Mouse (Mus musculus): Measurements from ENCODE around the gene Smim20. TPM values are rescaled to one million over a fixed set of nuclear protein-coding genes. Genes with fewer than 3 reads are reported as not detected.

Gene Smim20
- total and polyA plus RNA-seq, 2 experiments from 2014 or later = 35.7 to 76.0 TPM

GRCm38 (mm10) chr5:53243933-53244332 is 22.9 kb upstream of the Smim20 start:
- Histone ChIP-seq H3K36me3 (ENCODE audit: insufficient read depth, low read length) (no peaks in the 10 kb centered on the region), H3K4me1 (ENCODE audit: insufficient read depth, low read length) (no peaks in the 10 kb centered on the region), H3K9ac (replicated peaks; ENCODE audit: low read length, poor library complexity, severe bottlenecking) (no peak overlapping the region), H3K9me3 (ENCODE audit: low read length) (no peaks in the 10 kb centered on the region), H3K4me3 (ENCODE audit: low read depth, low read length) (no peak overlapping the region), H3K27me3 (ENCODE audit: insufficient read depth, low read length) (no peaks in the 10 kb centered on the region), H3K4me2 (ENCODE audit: low read depth, low read length, poor library complexity, severe bottlenecking) (no peak overlapping the region), H3K27ac (ENCODE audit: low read depth, low read length) (no peak overlapping the region)
- DNase-seq (ENCODE audit: low spot score) = peak; percentile 45
- WGBS = 76% methylated on average over 10 of the region's 10 CpGs
- no peak for TF ChIP-seq CTCF (IDR thresholded peaks at IDR 0.05)
- no peak for ATAC-seq (ENCODE audit: low FRiP score)

- no peaks in the 10 kb centered on the region for H3K9me3 ChIP-seq (ENCODE audit: low read length)
- ATAC-seq (ENCODE audit: low FRiP score) (no peak), DNase-seq (ENCODE audit: low spot score) (no peak)
- TF ChIP-seq CTCF (IDR thresholded peaks at IDR 0.05) = no peak
- no peak overlapping the region for H3K4me3 ChIP-seq (ENCODE audit: low read depth, low read length)
- no peak overlapping the region for H3K4me2 ChIP-seq (ENCODE audit: low read depth, low read length, poor library complexity, severe bottlenecking)
- 29% methylated on average over 11 of the region's 11 CpGs for WGBS
- H3K27me3 ChIP-seq (ENCODE audit: insufficient read depth, low read length) = no peaks in the 10 kb centered on the region
- H3K36me3 ChIP-seq (ENCODE audit: insufficient read depth, low read length) = no peaks in the 10 kb centered on the region
- H3K4me1 ChIP-seq (ENCODE audit: insufficient read depth, low read length) = no peaks in the 10 kb centered on the region; the same call in 1 of the 2 replicates
- H3K9ac ChIP-seq (replicated peaks; ENCODE audit: low read length, poor library complexity, severe bottlenecking) = no peak overlapping the region
- H3K27ac ChIP-seq (ENCODE audit: low read depth, low read length) = no peak overlapping the region
Measured at GRCm38 (mm10) chr5:53248499-53248898, 18.4 kb upstream of the Smim20 start.

GRCm38 (mm10) chr5:53249431-53250061 is 17.3 kb upstream of the Smim20 start:
- 65% methylated on average over 4 of the region's 4 CpGs for WGBS
- no peak overlapping the region for H3K9ac ChIP-seq (replicated peaks; ENCODE audit: low read length, poor library complexity, severe bottlenecking)
- no peak overlapping the region for H3K27ac ChIP-seq (ENCODE audit: low read depth, low read length)
- no peak overlapping the region for H3K4me2 ChIP-seq (ENCODE audit: low read depth, low read length, poor library complexity, severe bottlenecking)
- TF ChIP-seq CTCF (IDR thresholded peaks at IDR 0.05) = no peak
- no peak overlapping the region for H3K4me3 ChIP-seq (ENCODE audit: low read depth, low read length)
- ATAC-seq (ENCODE audit: low FRiP score) = peak; percentile 55
- no peaks in the 10 kb centered on the region; the same call in 1 of the 2 replicates for H3K4me1 ChIP-seq (ENCODE audit: insufficient read depth, low read length)
- no peaks in the 10 kb centered on the region for H3K36me3 ChIP-seq (ENCODE audit: insufficient read depth, low read length)
- H3K27me3 ChIP-seq (ENCODE audit: insufficient read depth, low read length) = no peaks in the 10 kb centered on the region
- H3K9me3 ChIP-seq (ENCODE audit: low read length) = no peaks in the 10 kb centered on the region
- peak; percentile 64 for DNase-seq (ENCODE audit: low spot score)

GRCm38 (mm10) chr5:53254154-53254553 is 12.7 kb upstream of the Smim20 start:
- Histone ChIP-seq H3K9me3 (ENCODE audit: low read length) (no peaks in the 10 kb centered on the region), H3K36me3 (ENCODE audit: insufficient read depth, low read length) (no peaks in the 10 kb centered on the region), H3K4me2 (ENCODE audit: low read depth, low read length, poor library complexity, severe bottlenecking) (no peak overlapping the region), H3K9ac (replicated peaks; ENCODE audit: low read length, poor library complexity, severe bottlenecking) (no peak overlapping the region), H3K27ac (ENCODE audit: low read depth, low read length) (no peak overlapping the region), H3K27me3 (ENCODE audit: insufficient read depth, low read length) (no peaks in the 10 kb centered on the region), H3K4me3 (ENCODE audit: low read depth, low read length) (no peak overlapping the region), H3K4me1 (ENCODE audit: insufficient read depth, low read length) (peaks cover 17% of the 10 kb centered on the region)
- DNase-seq (ENCODE audit: low spot score) (no peak), ATAC-seq (ENCODE audit: low FRiP score) (no peak)
- 93% methylated on average over 5 of the region's 5 CpGs for WGBS
- no peak for TF ChIP-seq CTCF (IDR thresholded peaks at IDR 0.05)

- DNase-seq (ENCODE audit: low spot score) (no peak), ATAC-seq (ENCODE audit: low FRiP score) (no peak)
- WGBS = 47% methylated on average over 3 of the region's 3 CpGs
- H3K36me3 ChIP-seq (ENCODE audit: insufficient read depth, low read length) = no peaks in the 10 kb centered on the region
- H3K27ac ChIP-seq (ENCODE audit: low read depth, low read length) = no peak overlapping the region
- peaks cover 17% of the 10 kb centered on the region for H3K4me1 ChIP-seq (ENCODE audit: insufficient read depth, low read length)
- no peak overlapping the region for H3K9ac ChIP-seq (replicated peaks; ENCODE audit: low read length, poor library complexity, severe bottlenecking)
- no peaks in the 10 kb centered on the region for H3K9me3 ChIP-seq (ENCODE audit: low read length)
- no peak overlapping the region for H3K4me2 ChIP-seq (ENCODE audit: low read depth, low read length, poor library complexity, severe bottlenecking)
- no peak for TF ChIP-seq CTCF (IDR thresholded peaks at IDR 0.05)
- H3K27me3 ChIP-seq (ENCODE audit: insufficient read depth, low read length) = no peaks in the 10 kb centered on the region
- no peak overlapping the region for H3K4me3 ChIP-seq (ENCODE audit: low read depth, low read length)
Measured at GRCm38 (mm10) chr5:53254821-53255220, 12.1 kb upstream of the Smim20 start.

GRCm38 (mm10) chr5:53258038-53258786 is 8.7 kb upstream of the Smim20 start:
- peak; percentile 58 for TF ChIP-seq CTCF (IDR thresholded peaks at IDR 0.05)
- WGBS = 2% methylated on average over 29 of the region's 29 CpGs
- Histone ChIP-seq H3K4me3 (ENCODE audit: low read depth, low read length) (peak overlapping the region; percentile 27), H3K27ac (ENCODE audit: low read depth, low read length) (no peak overlapping the region), H3K36me3 (ENCODE audit: insufficient read depth, low read length) (no peaks in the 10 kb centered on the region), H3K9ac (replicated peaks; ENCODE audit: low read length, poor library complexity, severe bottlenecking) (no peak overlapping the region), H3K9me3 (ENCODE audit: low read length) (no peaks in the 10 kb centered on the region), H3K4me2 (ENCODE audit: low read depth, low read length, poor library complexity, severe bottlenecking) (peak overlapping the region; percentile 58), H3K27me3 (ENCODE audit: insufficient read depth, low read length) (no peaks in the 10 kb centered on the region), H3K4me1 (ENCODE audit: insufficient read depth, low read length) (peaks cover 17% of the 10 kb centered on the region)
- ATAC-seq (ENCODE audit: low FRiP score) (peak; percentile 64), DNase-seq (ENCODE audit: low spot score) (peak; percentile 70)

Data from midbrain, postnatal 0 days (tissue).